Mouse (Mus musculus) cerebellum, postnatal 36 days (tissue): ENCODE data around the gene Slc32a1.

Source experiments
- DNase-seq, 2 experiments: peaks; one replicate each; pipeline ENCODE4 v3.0.0; 2021 to 2022; ENCODE audit warnings: mixed read lengths in 2 of 2

Slc32a1 gene

GRCm38 (mm10) chr2:158612671-158613250 is 2.2 kb downstream of the Slc32a1 start:
- peak in 1 of 2 experiments; percentile 56 for DNase-seq

GRCm38 (mm10) chr2:158613541-158614417 is 3.2 kb downstream of the Slc32a1 start:
- DNase-seq = peak; percentile 37 to 45

GRCm38 (mm10) chr2:158614418-158614955 is 3.9 kb downstream of the Slc32a1 start:
- no peak for DNase-seq

- DNase-seq = no peak
Measured at GRCm38 (mm10) chr2:158615161-158615680, 4.7 kb downstream of the Slc32a1 start.

GRCm38 (mm10) chr2:158615702-158616101 is 5.1 kb downstream of the Slc32a1 start:
- DNase-seq = no peak

GRCm38 (mm10) chr2:158616296-158616695 is 5.7 kb downstream of the Slc32a1 start:
- DNase-seq = no peak

GRCm38 (mm10) chr2:158616790-158617189 is 6.2 kb downstream of the Slc32a1 start:
- no peak for DNase-seq

- DNase-seq = peak; percentile 90 to 91
Measured at GRCm38 (mm10) chr2:158624718-158625222, 14.2 kb downstream of the Slc32a1 start, which contains the start of gene Actr5. TSS of gene Actr5 (plus strand) at chr2:158624888.

- DNase-seq = no peak
Measured at GRCm38 (mm10) chr2:158625231-158625630, 14.7 kb downstream of the Slc32a1 start.

GRCm38 (mm10) chr2:158625697-158626096 is 15.1 kb downstream of the Slc32a1 start:
- DNase-seq = no peak

GRCm38 (mm10) chr2:158628858-158629257 is 18.3 kb downstream of the Slc32a1 start:
- no peak for DNase-seq

GRCm38 (mm10) chr2:158629414-158629813 is 18.8 kb downstream of the Slc32a1 start:
- peak; percentile 32 to 46 for DNase-seq

- DNase-seq = no peak
Measured at GRCm38 (mm10) chr2:158631873-158632272, 21.3 kb downstream of the Slc32a1 start.

GRCm38 (mm10) chr2:158641869-158642268 is 31.3 kb downstream of the Slc32a1 start:
- DNase-seq = peak; percentile 56 to 58

- no peak for DNase-seq
Measured at GRCm38 (mm10) chr2:158642587-158642986, 32.0 kb downstream of the Slc32a1 start.

- no peak for DNase-seq
Measured at GRCm38 (mm10) chr2:158643791-158644190, 33.2 kb downstream of the Slc32a1 start.

GRCm38 (mm10) chr2:158651159-158651908 is 40.8 kb downstream of the Slc32a1 start:
- no peak for DNase-seq

GRCm38 (mm10) chr2:158652985-158653384 is 42.4 kb downstream of the Slc32a1 start:
- peak; percentile 62 to 72 for DNase-seq

- DNase-seq = no peak
Measured at GRCm38 (mm10) chr2:158654717-158655116, 44.1 kb downstream of the Slc32a1 start.

GRCm38 (mm10) chr2:158655806-158656205 is 45.2 kb downstream of the Slc32a1 start:
- no peak for DNase-seq

GRCm38 (mm10) chr2:158658822-158659221 is 48.3 kb downstream of the Slc32a1 start:
- DNase-seq = no peak

- no peak for DNase-seq
Measured at GRCm38 (mm10) chr2:158659346-158659745, 48.8 kb downstream of the Slc32a1 start.
